34 mouse cellular contexts compared by ENCODE assay signal in genomic region chr3:101270833-101271232, GRCm38 (mm10). TPM values are rescaled to one million over a fixed set of nuclear protein-coding genes. Genes with fewer than 3 reads are reported as not detected.
DNase-seq lines count a peak whose midpoint lies in the region; ATAC-seq and TF ChIP-seq lines count a peak whose summit lies in the region.
"Had no signal": no experiment of that assay in that cellular context is flagged by ENCODE, and none has a peak within 500 bp of the region (broad histone marks: within the 10 kb centered on the region; RNA-seq: fewer than 3 reads in every experiment).

No protein-coding gene starts in this region.

- no peak overlapping the region for H3K4me3 ChIP-seq in intestine, embryonic 14.5 days (ENCODE audit: low read depth, low read length)
- no peak overlapping the region for H3K4me3 ChIP-seq in intestine, embryonic 16.5 days (ENCODE audit: low read length)
- H3K4me3 ChIP-seq in intestine, postnatal 0 days (ENCODE audit: low read depth, low read length): no peak overlapping the region
- H3K4me3 ChIP-seq: embryonic facial prominence, embryonic 10.5 days; embryonic facial prominence, embryonic 15.5 days; intestine, embryonic 15.5 days; liver, embryonic 15.5 days; lung, embryonic 15.5 days; midbrain, embryonic 10.5 days; midbrain, embryonic 15.5 days had no signal

- no peak overlapping the region for H3K27ac ChIP-seq in intestine, embryonic 14.5 days (ENCODE audit: low read depth)
- no peak overlapping the region for H3K27ac ChIP-seq in intestine, embryonic 16.5 days (ENCODE audit: low read length)
- no peak overlapping the region for H3K27ac ChIP-seq in intestine, postnatal 0 days (ENCODE audit: low read depth, low read length)
- H3K27ac ChIP-seq: embryonic facial prominence, embryonic 10.5 days; embryonic facial prominence, embryonic 15.5 days; intestine, embryonic 15.5 days; liver, embryonic 15.5 days; lung, embryonic 15.5 days; midbrain, embryonic 10.5 days; midbrain, embryonic 15.5 days had no signal

- H3K9me3 ChIP-seq in intestine, embryonic 14.5 days (ENCODE audit: control insufficient read depth, low read length): no peaks in the 10 kb centered on the region
- no peaks in the 10 kb centered on the region for H3K9me3 ChIP-seq in intestine, embryonic 16.5 days (ENCODE audit: control insufficient read depth, low read length)
- no peaks in the 10 kb centered on the region for H3K9me3 ChIP-seq in intestine, postnatal 0 days (ENCODE audit: control insufficient read depth)
- H3K9me3 ChIP-seq: embryonic facial prominence, embryonic 15.5 days; intestine, embryonic 15.5 days; liver, embryonic 15.5 days; lung, embryonic 15.5 days; midbrain, embryonic 10.5 days; midbrain, embryonic 15.5 days had no signal

- no peak overlapping the region for H3K4me2 ChIP-seq in intestine, embryonic 14.5 days (ENCODE audit: low read length)
- no peak overlapping the region for H3K4me2 ChIP-seq in intestine, embryonic 16.5 days (ENCODE audit: low read depth, low read length)
- H3K4me2 ChIP-seq in intestine, postnatal 0 days (replicated peaks; ENCODE audit: low read depth): no peak overlapping the region
- H3K4me2 ChIP-seq: embryonic facial prominence, embryonic 15.5 days; intestine, embryonic 15.5 days; liver, embryonic 15.5 days; lung, embryonic 15.5 days; midbrain, embryonic 15.5 days had no signal

- no peaks in the 10 kb centered on the region for H3K36me3 ChIP-seq in intestine, embryonic 14.5 days (ENCODE audit: control insufficient read depth, insufficient read depth, low read length)
- no peaks in the 10 kb centered on the region for H3K36me3 ChIP-seq in intestine, embryonic 16.5 days (ENCODE audit: control insufficient read depth, insufficient read depth, low read length)
- H3K36me3 ChIP-seq in intestine, postnatal 0 days (ENCODE audit: control insufficient read depth, insufficient read depth): no peaks in the 10 kb centered on the region
- H3K36me3 ChIP-seq: embryonic facial prominence, embryonic 10.5 days; embryonic facial prominence, embryonic 15.5 days; intestine, embryonic 15.5 days; liver, embryonic 15.5 days; lung, embryonic 15.5 days; midbrain, embryonic 10.5 days; midbrain, embryonic 15.5 days had no signal

- 89% methylated on average over 5 of the region's 5 CpGs for WGBS in intestine, embryonic 14.5 days
- 94% methylated on average over 5 of the region's 5 CpGs for WGBS in intestine, embryonic 16.5 days
- 93% methylated on average over 5 of the region's 5 CpGs for WGBS in intestine, postnatal 0 days

- no peak for TF ChIP-seq CTCF in intestine, postnatal 0 days (IDR thresholded peaks at IDR 0.05; ENCODE audit: low read depth)

- peak; percentile 40 for DNase-seq in intestine, embryonic 14.5 days (ENCODE audit: low spot score)
- DNase-seq in A20 (ENCODE audit: low read depth, low spot score): peak; percentile 75
- peak; percentile 37 for DNase-seq in R1 (ENCODE audit: low read depth, low spot score)
- DNase-seq in frontal cortex, postnatal 10 days (ENCODE audit: low spot score in 2 of 2): no peak
- no peak for DNase-seq in embryo, embryonic 9.5 days (ENCODE audit: extremely low spot score)
- DNase-seq: adrenal gland, postnatal 10 days; cerebellum, adult 11 months; cerebellum, adult 9-10 months; kidney, adult 9 months; kidney, postnatal 10 days; liver; lung, postnatal 4 days; right cerebral cortex, adult 18-20 months; thymus, postnatal 14 days had no signal

- no peak overlapping the region for H3K9ac ChIP-seq in intestine, embryonic 14.5 days (ENCODE audit: low read length)
- no peak overlapping the region for H3K9ac ChIP-seq in intestine, embryonic 16.5 days (ENCODE audit: low read depth, low read length)
- no peak overlapping the region for H3K9ac ChIP-seq in intestine, postnatal 0 days (ENCODE audit: low read depth, low read length)
- H3K9ac ChIP-seq: embryonic facial prominence, embryonic 15.5 days; intestine, embryonic 15.5 days; liver, embryonic 15.5 days; lung, embryonic 15.5 days; midbrain, embryonic 15.5 days had no signal

- ATAC-seq in intestine, embryonic 14.5 days (replicated peaks; ENCODE audit: low FRiP score, low TSS enrichment, low read depth): no peak
- ATAC-seq in intestine, embryonic 16.5 days: no peak
- ATAC-seq in megakaryocyte, adult 5-6 weeks (ENCODE audit: poor library complexity, severe bottlenecking): peak; percentile 82
- no peak for ATAC-seq in intestine, postnatal 0 days
- ATAC-seq: CD4-positive, CD25-positive, alpha-beta regulatory T cell, adult 4 months; forebrain, embryonic 14.5 days; hindbrain, embryonic 16.5 days; intestine, embryonic 15.5 days; midbrain, embryonic 15.5 days had no signal

- no peaks in the 10 kb centered on the region for H3K4me1 ChIP-seq in intestine, embryonic 14.5 days (replicated peaks; ENCODE audit: control insufficient read depth, insufficient read depth, low read length)
- H3K4me1 ChIP-seq in intestine, embryonic 16.5 days (ENCODE audit: control insufficient read depth, insufficient read depth, low read length): no peaks in the 10 kb centered on the region
- no peaks in the 10 kb centered on the region for H3K4me1 ChIP-seq in intestine, postnatal 0 days (replicated peaks; ENCODE audit: control insufficient read depth, insufficient read depth, low read length)
- H3K4me1 ChIP-seq: embryonic facial prominence, embryonic 10.5 days; embryonic facial prominence, embryonic 15.5 days; intestine, embryonic 15.5 days; liver, embryonic 15.5 days; lung, embryonic 15.5 days; midbrain, embryonic 10.5 days; midbrain, embryonic 15.5 days had no signal

- H3K27me3 ChIP-seq in intestine, embryonic 14.5 days (replicated peaks; ENCODE audit: control insufficient read depth, insufficient read depth, low read length): no peaks in the 10 kb centered on the region
- H3K27me3 ChIP-seq in intestine, embryonic 16.5 days (replicated peaks; ENCODE audit: control insufficient read depth, insufficient read depth, low read length): no peaks in the 10 kb centered on the region
- no peaks in the 10 kb centered on the region for H3K27me3 ChIP-seq in intestine, postnatal 0 days (replicated peaks; ENCODE audit: control insufficient read depth, insufficient read depth, low read length)
- H3K27me3 ChIP-seq: embryonic facial prominence, embryonic 15.5 days; intestine, embryonic 15.5 days; liver, embryonic 15.5 days; lung, embryonic 15.5 days; midbrain, embryonic 15.5 days had no signal

RNA-seq across cellular contexts. Expression of gene Cd2, which starts 16.9 kb away (rescaled TPM):
- polyA plus RNA-seq in intestine, embryonic 14.5 days (2014; fragmentation: Nextera tagmentation; extraction: Ambion mirVana): 0.28 TPM in 1 of 2 replicates, not detected in the other
- 0.31 and 0.56 TPM in 2 replicates for polyA plus RNA-seq in intestine, embryonic 16.5 days (2015; fragmentation: Nextera tagmentation; extraction: Ambion mirVana)
- total RNA-seq in megakaryocyte, adult 5-6 weeks (2015): 3.1 and 3.2 TPM in 2 replicates
- 6.6 and 7.3 TPM in 2 replicates for total RNA-seq in megakaryocyte, adult 5-6 weeks (2017)
- 0.26 TPM in 1 of 2 replicates, not detected in the other for polyA plus RNA-seq in intestine, postnatal 0 days (2015; fragmentation: Nextera tagmentation; extraction: Ambion mirVana)
- total RNA-seq: gastrocnemius, adult 8-10 months; layer of hippocampus, postnatal 10 days; left cerebral cortex, adult 18-20 months; left cerebral cortex, postnatal 14 days had no signal
- polyA plus RNA-seq: embryonic facial prominence, embryonic 10.5 days; heart, embryonic 14.5 days; limb, embryonic 11.5 days; midbrain, embryonic 15.5 days; neural tube, embryonic 11.5 days had no signal

Comparison
In these comparisons a context has a peak if more than half of its experiments do, and no peak if none do; other contexts are left out.
1. DNase-seq: peak in intestine, embryonic 14.5 days (single experiment), A20 (single experiment) and R1 (single experiment); none in frontal cortex, postnatal 10 days (0 of 2) and embryo, embryonic 9.5 days (single experiment).